Mouse (Mus musculus) CH12.LX (cell line): ENCODE measurements around the gene Kctd19. TPM values are rescaled to one million over a fixed set of nuclear protein-coding genes. Genes with fewer than 3 reads are reported as not detected.

Experiments
- DNase-seq: peaks from one replicate; pipeline ENCODE4 v3.0.0-alpha.2; 2013; ENCODE audit errors: extremely low read depth
- H3K27ac ChIP-seq: 2 replicates; pipeline ENCODE4 v1.5.1; 2012; ENCODE audit warnings: low read depth, mild to moderate bottlenecking, control low read depth, moderate library complexity; ENCODE audit not compliant: insufficient read depth
- H3K27me3 ChIP-seq: replicated peaks from 2 replicates; pipeline ENCODE3; 2012; ENCODE audit warnings: inconsistent platforms
- H3K36me3 ChIP-seq, 2 experiments: replicated peaks in 1 of 2; 2 replicates each; pipeline versions ENCODE3 to v1.6.1; 2012; ENCODE audit warnings: inconsistent platforms in 1 of 2, low read length in 1 of 2, mild to moderate bottlenecking in 1 of 2, mixed read lengths in 1 of 2, moderate library complexity in 1 of 2; ENCODE audit not compliant: control insufficient read depth in 1 of 2, insufficient read depth in 1 of 2
- H3K4me1 ChIP-seq, 2 experiments: 2 replicates each; pipeline ENCODE4 v1.6.1; 2012; ENCODE audit warnings: inconsistent platforms in 1 of 2, moderate library complexity in 1 of 2; ENCODE audit not compliant: insufficient read depth in 2 of 2, control insufficient read depth in 1 of 2
- H3K4me2 ChIP-seq: 2 replicates; pipeline ENCODE4 v1.6.1; 2012; ENCODE audit warnings: low read depth, mild to moderate bottlenecking, control low read depth; ENCODE audit not compliant: poor library complexity, insufficient read depth, severe bottlenecking
- H3K4me3 ChIP-seq, 3 experiments: fragments of 150-350 bp in 1 of 3; sonication (generic) in 1 of 3; replicated peaks in 1 of 3; 2 replicates each; pipeline versions ENCODE3 to v1.5.1; 2011 to 2012; ENCODE audit warnings: low read depth in 2 of 3, low read length in 2 of 3, mild to moderate bottlenecking in 2 of 3, moderate library complexity in 2 of 3, control low read depth in 1 of 3, improper control_type of control experiment in 1 of 3, inconsistent platforms in 1 of 3, mixed read lengths in 1 of 3; ENCODE audit not compliant: poor library complexity in 1 of 3
- H3K79me2 ChIP-seq: replicated peaks from 2 replicates; pipeline ENCODE4 v1.6.1; 2012; ENCODE audit warnings: mild to moderate bottlenecking, moderate library complexity; ENCODE audit not compliant: control insufficient read depth, poor library complexity, insufficient read depth, severe bottlenecking; ENCODE audit errors: extremely low read depth
- H3K9ac ChIP-seq: 2 replicates; pipeline ENCODE4 v1.6.1; 2012; ENCODE audit warnings: low read depth, mild to moderate bottlenecking, control low read depth, moderate library complexity; ENCODE audit not compliant: insufficient read depth
- H3K9me3 ChIP-seq: replicated peaks from 2 replicates; pipeline ENCODE3; 2012; ENCODE audit warnings: low read length, inconsistent platforms, mixed read lengths
- CTCF ChIP-seq, 2 experiments: IDR thresholded peaks in 1 of 2; conservative IDR thresholded peaks in 1 of 2; 2 replicates each; pipeline ENCODE4 v1.5.1; 2011 to 2012; ENCODE audit warnings: low read depth in 2 of 2, low read length in 2 of 2, improper control_type of control experiment in 1 of 2, inconsistent platforms in 1 of 2, mild to moderate bottlenecking in 1 of 2, moderate library complexity in 1 of 2
- E2F4 ChIP-seq: IDR thresholded peaks from 2 replicates; pipeline ENCODE4 v1.6.1; 2011; ENCODE audit warnings: low read depth, low read length, improper control_type of control experiment; ENCODE audit not compliant: insufficient replicate concordance
- ELF1 ChIP-seq: IDR thresholded peaks from 2 replicates; pipeline ENCODE4 v1.6.1; 2014; ENCODE audit warnings: low read depth, mild to moderate bottlenecking, inconsistent platforms, low read length, improper control_type of control experiment
- EP300 ChIP-seq: IDR thresholded peaks from 2 replicates; pipeline ENCODE4 v1.6.1; 2011; ENCODE audit warnings: low read length, improper control_type of control experiment
- GABPA ChIP-seq: IDR thresholded peaks from 2 replicates; pipeline ENCODE4 v1.6.1; 2012; ENCODE audit warnings: low read depth, low read length, improper control_type of control experiment, inconsistent platforms; ENCODE audit not compliant: insufficient replicate concordance
- JUND ChIP-seq: conservative IDR thresholded peaks from 2 replicates; pipeline ENCODE4 v1.6.1; 2011; ENCODE audit warnings: low read depth, low read length, improper control_type of control experiment
- MXI1 ChIP-seq: IDR thresholded peaks from 2 replicates; pipeline ENCODE4 v1.6.1; 2011; ENCODE audit warnings: mild to moderate bottlenecking, low read depth, low read length, improper control_type of control experiment
- NELFE ChIP-seq: IDR thresholded peaks from 2 replicates; pipeline ENCODE4 v1.6.1; 2011; ENCODE audit warnings: low read depth, low read length, improper control_type of control experiment
- POLR2A ChIP-seq: IDR thresholded peaks from 2 replicates; pipeline ENCODE4 v1.6.1; 2011; ENCODE audit warnings: low read depth, mild to moderate bottlenecking, improper control_type of control experiment, low read length
- POLR2AphosphoS2 ChIP-seq: IDR thresholded peaks from 2 replicates; pipeline ENCODE4 v1.6.1; 2011; ENCODE audit warnings: low read depth, low read length, improper control_type of control experiment
- RAD21 ChIP-seq: IDR thresholded peaks from 2 replicates; pipeline ENCODE4 v1.6.1; 2011; ENCODE audit warnings: low read depth, mild to moderate bottlenecking, low read length, improper control_type of control experiment, moderate library complexity
- RCOR1 ChIP-seq: conservative IDR thresholded peaks from 2 replicates; pipeline ENCODE4 v1.6.1; 2012; ENCODE audit warnings: low read depth, mild to moderate bottlenecking, inconsistent platforms, low read length, improper control_type of control experiment
- SIN3A ChIP-seq: IDR thresholded peaks from 2 replicates; pipeline ENCODE4 v1.6.1; 2012; ENCODE audit warnings: low read length, improper control_type of control experiment, inconsistent platforms
- SMC3 ChIP-seq: IDR thresholded peaks from 2 replicates; pipeline ENCODE4 v1.6.1; 2011; ENCODE audit warnings: low read depth, low read length, improper control_type of control experiment
- USF1 ChIP-seq: IDR thresholded peaks from 2 replicates; pipeline ENCODE4 v1.6.1; 2014; ENCODE audit warnings: low read depth, mild to moderate bottlenecking, inconsistent platforms, low read length, improper control_type of control experiment
- USF2 ChIP-seq: conservative IDR thresholded peaks from 2 replicates; pipeline ENCODE4 v1.6.1; 2011; ENCODE audit warnings: low read depth, low read length, improper control_type of control experiment
- ZNF384 ChIP-seq: IDR thresholded peaks from 2 replicates; pipeline ENCODE4 v1.6.1; 2012; ENCODE audit warnings: low read depth, low read length, improper control_type of control experiment, inconsistent platforms
- dilution Hi-C: fragments of 300-500 bp; cut with MboI; formaldehyde crosslinking; loops from 2 replicates; pipeline ENCODE4 v1.14.3; 2020; ENCODE audit warnings: low sequenced_read_pairs; ENCODE audit not compliant: extremely low pct_unique_long_range_greater_than_20kb, extremely low pct_ligation_motif_present
- in situ Hi-C: fragments of 300-500 bp; cut with MboI; formaldehyde crosslinking; loops from 3 replicates; pipeline ENCODE4 v1.14.3; 2019; ENCODE audit warnings: low sequenced_read_pairs, low pct_ligation_motif_present, low pct_unique_long_range_greater_than_20kb, mixed read lengths
- polyA plus RNA-seq: library from polyadenylated mRNA; unstranded; fragments of >175 nt; gene quantifications from 2 replicates; pipeline ENCODE4 v1.2.1, GENCODE M21; 2012; ENCODE audit warnings: low read depth; ENCODE audit not compliant: insufficient read length
- total RNA-seq, 2 experiments: library from RNA; depleted of rRNA; stranded (reverse); fragments of 300-350 nt in 1 of 2; fragments of >200 nt in 1 of 2; gene quantifications; 2 replicates each; pipeline ENCODE4 v1.2.3; 2012 to 2014

Gene Kctd19
- total and polyA plus RNA-seq, 3 experiments, result 0.08 TPM; not detected in 2

DNA sequence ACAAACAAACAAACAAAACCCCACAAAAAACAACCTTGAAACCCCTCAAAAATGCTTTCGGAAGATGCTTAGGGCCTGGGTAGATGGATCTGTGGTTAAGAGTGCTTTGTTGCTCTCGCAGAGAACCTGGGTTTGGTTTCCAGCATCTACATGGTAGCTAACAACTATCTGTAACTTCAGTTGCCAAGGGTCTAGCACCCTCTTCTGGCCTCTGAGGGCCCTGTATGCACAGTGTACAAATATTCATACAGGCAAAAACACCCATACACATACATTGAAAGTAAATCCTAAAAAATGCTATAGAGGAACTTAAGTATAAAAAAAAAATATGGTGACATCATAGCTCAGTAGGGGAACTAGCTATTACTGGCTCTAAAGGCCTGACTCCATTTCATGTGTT, 29.2 kb downstream of the Kctd19 start:
- Histone ChIP-seq H3K27me3 (no peaks in the 10 kb centered on the region), H3K9ac (no peak overlapping the region)
- dilution Hi-C loops, result no loop called here
- TF ChIP-seq USF2 (no peak), ELF1 (no peak), RAD21 (peak; percentile 33), RCOR1 (no peak), SIN3A (no peak), POLR2A (no peak), NELFE (no peak), CTCF (conservative IDR thresholded peaks at IDR 0.05 in 1 of 2, IDR thresholded peaks at IDR 0.05 in 1 of 2; ENCODE audit: low read depth in 2 of 2, low read length in 2 of 2) (peak in 1 of 2 experiments; percentile 44; a peak in 2 of 4 replicates), ZNF384 (no peak), SMC3 (peak; percentile 12; the same call in 1 of the 2 replicates)
- TF ChIP-seq, all 38 proteins: peak for 3
- H3K27ac ChIP-seq, result no peak overlapping the region
- no peaks in the 10 kb centered on the region for H3K36me3 ChIP-seq
- no peaks in the 10 kb centered on the region for H3K79me2 ChIP-seq
- in situ Hi-C loops, result no loop called here
- no peak overlapping the region for H3K4me2 ChIP-seq
- H3K4me3 ChIP-seq, result no peak overlapping the region
- no peaks in the 10 kb centered on the region for H3K9me3 ChIP-seq
- DNase-seq, result no peak
- H3K4me1 ChIP-seq, result peaks cover 0 to 10% of the 10 kb centered on the region in 2 experiments; a peak in 2 of 4 replicates

DNA sequence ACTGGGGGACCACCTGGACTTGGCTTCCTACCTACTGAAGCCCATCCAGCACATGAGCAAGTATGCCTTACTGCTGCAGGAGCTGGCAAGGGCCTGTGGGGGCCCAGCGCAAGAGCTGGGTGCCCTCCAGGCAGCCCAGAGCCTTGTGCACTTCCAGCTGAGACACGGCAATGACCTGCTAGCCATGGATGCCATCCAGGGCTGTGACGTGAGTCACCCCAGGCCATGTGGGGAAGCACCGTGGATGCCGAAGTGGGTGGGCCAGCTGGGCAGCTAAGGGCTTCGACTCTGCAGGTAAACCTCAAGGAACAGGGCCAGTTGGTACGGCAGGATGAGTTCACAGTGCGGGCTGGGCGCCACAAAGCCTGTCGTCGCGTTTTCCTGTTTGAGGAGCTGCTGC, 33.0 kb downstream of the Kctd19 start:
- H3K9me3 ChIP-seq, result no peaks in the 10 kb centered on the region
- TF ChIP-seq MXI1 (no peak), POLR2AphosphoS2 (no peak), EP300 (no peak), SMC3 (no peak), JUND (no peak), E2F4 (no peak), USF1 (no peak), GABPA (no peak)
- TF ChIP-seq, all 38 proteins: peak for 0
- Histone ChIP-seq H3K9ac (no peak overlapping the region), H3K4me1 (peaks cover 0 to 7% of the 10 kb centered on the region in 2 experiments; a peak in 2 of 4 replicates), H3K4me2 (no peak overlapping the region), H3K27me3 (no peaks in the 10 kb centered on the region), H3K79me2 (no peaks in the 10 kb centered on the region), H3K27ac (no peak overlapping the region), H3K4me3 (no peak overlapping the region), H3K36me3 (no peaks in the 10 kb centered on the region)
- DNase-seq, result no peak
- in situ Hi-C loops (no loop called here), dilution Hi-C loops (no loop called here)
